Mouse (Mus musculus): Measurements from ENCODE around the gene Ddx25.

The Ddx25 gene

GRCm38 (mm10) chr9:35558257-35559008 is at the start of gene Ddx25, which contains the start of gene Pus3:
Gene Ddx25, minus strand, starts transcription at chr9:35558528.
Gene Pus3, plus strand, starts transcription at chr9:35558595.
- peak; percentile 72 for DNase-seq (ENCODE audit: low spot score)

GRCm38 (mm10) chr9:35607647-35608405 is 49.5 kb upstream of the Ddx25 start:
- no peak for DNase-seq (ENCODE audit: low spot score)

- DNase-seq (ENCODE audit: low spot score): peak; percentile 52
These were observed 34.6 kb upstream of the Ddx25 start for GRCm38 (mm10) chr9:35592903-35593302.

- DNase-seq (ENCODE audit: low spot score): no peak
These were observed 29.3 kb upstream of the Ddx25 start for GRCm38 (mm10) chr9:35587674-35588073.

GRCm38 (mm10) chr9:35574416-35574815 is 16.1 kb upstream of the Ddx25 start:
- DNase-seq (ENCODE audit: low spot score): no peak

- no peak for DNase-seq (ENCODE audit: low spot score)
These were observed 12.3 kb upstream of the Ddx25 start for GRCm38 (mm10) chr9:35570663-35571062.

- peak; percentile 98 for DNase-seq (ENCODE audit: low spot score)
These were observed 11.5 kb upstream of the Ddx25 start, which contains the start of the genes Pate2 and Hyls1 for GRCm38 (mm10) chr9:35569571-35570534. Gene Pate2, plus strand, starts transcription at chr9:35570284. Gene Hyls1, minus strand, starts transcription at chr9:35570398.

GRCm38 (mm10) chr9:35567995-35568394 is 9.7 kb upstream of the Ddx25 start:
- no peak for DNase-seq (ENCODE audit: low spot score)

GRCm38 (mm10) chr9:35564536-35565240 is 6.4 kb upstream of the Ddx25 start:
- DNase-seq (ENCODE audit: low spot score): no peak

- no peak for DNase-seq (ENCODE audit: low spot score)
These were observed 3.3 kb upstream of the Ddx25 start for GRCm38 (mm10) chr9:35561583-35561982.

GRCm38 (mm10) chr9:35561076-35561475 is 2.7 kb upstream of the Ddx25 start:
- no peak for DNase-seq (ENCODE audit: low spot score)

- peak; percentile 97 for DNase-seq (ENCODE audit: low spot score)
These were observed 922 bp upstream of the Ddx25 start for GRCm38 (mm10) chr9:35559009-35559890.

- no peak for DNase-seq (ENCODE audit: low spot score)
These were observed 1.7 kb downstream of the Ddx25 start for GRCm38 (mm10) chr9:35556494-35557102.

- DNase-seq (ENCODE audit: low spot score): no peak
These were observed 9.9 kb downstream of the Ddx25 start for GRCm38 (mm10) chr9:35548455-35548854.

- DNase-seq (ENCODE audit: low spot score): no peak
These were observed 11.6 kb downstream of the Ddx25 start for GRCm38 (mm10) chr9:35546745-35547144.

- DNase-seq (ENCODE audit: low spot score): no peak
These were observed 12.6 kb downstream of the Ddx25 start for GRCm38 (mm10) chr9:35545704-35546103.

GRCm38 (mm10) chr9:35544666-35545065 is 13.7 kb downstream of the Ddx25 start:
- DNase-seq (ENCODE audit: low spot score): no peak

GRCm38 (mm10) chr9:35543099-35543860 is 15.0 kb downstream of the Ddx25 start:
- no peak for DNase-seq (ENCODE audit: low spot score)

GRCm38 (mm10) chr9:35541941-35542340 is 16.4 kb downstream of the Ddx25 start:
- no peak for DNase-seq (ENCODE audit: low spot score)
